In the genomic region with DNA sequence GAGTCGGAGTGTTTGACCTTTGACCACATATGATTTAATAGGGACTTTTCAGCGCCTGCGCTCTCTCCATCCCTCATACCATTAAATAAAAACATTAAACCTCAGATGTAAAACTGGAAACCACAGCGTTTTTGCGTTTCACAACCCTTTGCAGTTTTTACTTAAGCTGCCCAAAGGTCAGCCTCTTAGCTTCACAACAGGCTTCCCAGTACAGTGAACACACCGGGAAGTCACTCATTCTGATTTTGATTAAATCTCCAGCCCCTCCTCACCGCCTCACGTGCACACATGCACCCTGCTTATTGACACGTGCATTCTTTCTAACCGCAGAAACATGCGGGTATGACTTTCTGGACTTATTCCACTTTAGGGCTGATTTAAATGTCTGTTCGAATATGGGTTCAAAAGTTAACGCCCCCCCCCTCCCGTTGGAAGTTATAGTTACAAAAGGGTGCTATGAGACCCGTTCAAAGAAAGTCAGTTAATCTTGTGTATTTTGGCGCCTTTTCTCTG, we compare ENCODE assay signal across 8 mouse cellular contexts.
A peak's percentile ranks its signal among the peaks of the same experiment; 100 is the strongest.
DNase-seq lines count a peak whose midpoint lies in the region; ATAC-seq lines count a peak whose summit lies in the region.

No protein-coding gene starts in this region.

- H3K27me3 ChIP-seq in heart, embryonic 15.5 days = no peaks in the 10 kb centered on the region

- peak overlapping the region; percentile 58 for H3K4me3 ChIP-seq in heart, embryonic 15.5 days

- H3K36me3 ChIP-seq in heart, embryonic 15.5 days = no peaks in the 10 kb centered on the region

- peak overlapping the region; percentile 87 for H3K4me2 ChIP-seq in heart, embryonic 15.5 days

- H3K27ac ChIP-seq in heart, embryonic 15.5 days = peak overlapping the region; percentile 97

- ATAC-seq in heart, embryonic 15.5 days (replicated peaks; ENCODE audit: insufficient number of reproducible peaks, insufficient read depth, low FRiP score, low read depth) = no peak

- H3K4me1 ChIP-seq in heart, embryonic 15.5 days (replicated peaks) = peaks cover 22% of the 10 kb centered on the region

- peak; percentile 46 for DNase-seq in urinary bladder, postnatal 14 days (ENCODE audit: low spot score)
- no peak for DNase-seq in urinary bladder, adult 18-20 months (ENCODE audit: low spot score in 2 of 2)
- peak; percentile 55 to 70 for DNase-seq in kidney, postnatal 25 days
- DNase-seq in neural tube, embryonic 10.5 days (ENCODE audit: extremely low spot score, low spot score) = peak; percentile 48
- no peak for DNase-seq in gastrocnemius, postnatal 10 days
- DNase-seq in thymus, postnatal 36 days = no peak
- DNase-seq in thymus, postnatal 14 days = no peak

- peak overlapping the region; percentile 73 for H3K9ac ChIP-seq in heart, embryonic 15.5 days

- H3K9me3 ChIP-seq in heart, embryonic 15.5 days (replicated peaks) = no peaks in the 10 kb centered on the region

- WGBS in heart, embryonic 15.5 days = 11% methylated on average over 16 of the region's 16 CpGs

Comparison
In these comparisons a context has a peak if more than half of its experiments do, and no peak if none do; other contexts are left out.
1. DNase-seq: peak in urinary bladder, postnatal 14 days (single experiment), kidney, postnatal 25 days (2 of 2) and neural tube, embryonic 10.5 days (single experiment); none in urinary bladder, adult 18-20 months (0 of 2), gastrocnemius, postnatal 10 days (single experiment), thymus, postnatal 36 days (0 of 2) and thymus, postnatal 14 days (single experiment).